Mouse (Mus musculus) heart, postnatal 0 days (tissue): Measurements from ENCODE around the gene Tomm20. TPM values are rescaled to one million over a fixed set of nuclear protein-coding genes. Genes with fewer than 3 reads are reported as not detected.

Experiments
- ATAC-seq: fragments of 200-750 bp; cut with Nextera tagmentation; 2 replicates; pipeline ENCODE4 v1.8.0; 2017; ENCODE audit warnings: low read depth, moderate number of reproducible peaks, moderate library complexity; ENCODE audit not compliant: insufficient read depth
- DNase-seq: peaks from one replicate; pipeline ENCODE4 v3.0.0-alpha.2; 2016; ENCODE audit warnings: low spot score
- H3K27ac ChIP-seq: fragments of 300-500 bp; sonication (generic); 2 replicates; pipeline ENCODE4 v1.5.1; 2014; ENCODE audit warnings: low read depth, mild to moderate bottlenecking
- H3K27me3 ChIP-seq: fragments of 300-500 bp; sonication (generic); 2 replicates; pipeline ENCODE4 v1.6.1; 2014; ENCODE audit warnings: low read length, mixed read lengths; ENCODE audit not compliant: control insufficient read depth, insufficient read depth
- H3K36me3 ChIP-seq: fragments of 300-500 bp; sonication (generic); replicated peaks from 2 replicates; pipeline ENCODE4 v1.6.1; 2014; ENCODE audit warnings: low read length, mixed read lengths; ENCODE audit not compliant: control insufficient read depth, insufficient read depth
- H3K4me1 ChIP-seq: fragments of 300-500 bp; sonication (generic); 2 replicates; pipeline ENCODE4 v1.6.1; 2014; ENCODE audit warnings: antibody characterized with exemption; ENCODE audit not compliant: control insufficient read depth, insufficient read depth
- H3K4me2 ChIP-seq: fragments of 300-500 bp; sonication (generic); 2 replicates; pipeline ENCODE4 v1.6.1; 2014; ENCODE audit warnings: low read depth, mild to moderate bottlenecking, low read length, moderate library complexity
- H3K4me3 ChIP-seq: fragments of 300-500 bp; sonication (generic); 2 replicates; pipeline ENCODE4 v1.5.1; 2014; ENCODE audit warnings: low read depth, low read length
- H3K9ac ChIP-seq: fragments of 300-500 bp; sonication (generic); replicated peaks from 2 replicates; pipeline ENCODE4 v1.6.1; 2014; ENCODE audit warnings: low read depth, low read length, mixed read lengths
- H3K9me3 ChIP-seq: fragments of 300-500 bp; sonication (generic); replicated peaks from 2 replicates; pipeline ENCODE4 v1.6.1; 2016; ENCODE audit warnings: low read length; ENCODE audit not compliant: control insufficient read depth
- CTCF ChIP-seq: IDR thresholded peaks from 2 replicates; pipeline ENCODE4 v1.5.1; 2016; ENCODE audit warnings: antibody characterized with exemption, control low read depth, low read depth
- EP300 ChIP-seq: IDR thresholded peaks from 2 replicates; pipeline ENCODE4 v1.6.1; 2016; ENCODE audit warnings: antibody characterized with exemption, low read depth
- WGBS: fragments of 180-500 bp; shearing (Covaris S2); extraction: QIAGEN DNeasy Blood & Tissue Kit; methylation state at CpG from one replicate; pipeline ENCODE4 v1.1.7; 2014; 5-methylcytosine and 5-hydroxymethylcytosine counted together
- polyA plus RNA-seq: library from polyadenylated mRNA; unstranded; fragments of >200 nt; fragmentation: Nextera tagmentation; extraction: Ambion mirVana; gene quantifications from 2 replicates; pipeline ENCODE4 v1.2.1, GENCODE M21; 2015
- total RNA-seq: library from RNA; depleted of rRNA; stranded (reverse); fragments of >200 nt; gene quantifications from 2 replicates; pipeline ENCODE4 v1.2.3, GENCODE M21; 2014; ENCODE audit warnings: low replicate concordance

The Tomm20 gene
- total and polyA plus RNA-seq, 2 experiments from 2014 or later, result 65.3 to 213 TPM

- H3K4me2 ChIP-seq, result no peak overlapping the region
- TF ChIP-seq EP300 (no peak), CTCF (no peak)
- no peaks in the 10 kb centered on the region for H3K9me3 ChIP-seq
- H3K36me3 ChIP-seq, result no peaks in the 10 kb centered on the region
- WGBS, result 88% methylated on average over 9 of the region's 9 CpGs
- no peak overlapping the region for H3K27ac ChIP-seq
- no peaks in the 10 kb centered on the region for H3K4me1 ChIP-seq
- no peak for DNase-seq
- no peaks in the 10 kb centered on the region for H3K27me3 ChIP-seq
- H3K9ac ChIP-seq, result no peak overlapping the region
- ATAC-seq, result no peak
- H3K4me3 ChIP-seq, result no peak overlapping the region
Observed at GRCm38 (mm10) chr8:126903927-126904326, 41.7 kb downstream of the Tomm20 start.

DNA sequence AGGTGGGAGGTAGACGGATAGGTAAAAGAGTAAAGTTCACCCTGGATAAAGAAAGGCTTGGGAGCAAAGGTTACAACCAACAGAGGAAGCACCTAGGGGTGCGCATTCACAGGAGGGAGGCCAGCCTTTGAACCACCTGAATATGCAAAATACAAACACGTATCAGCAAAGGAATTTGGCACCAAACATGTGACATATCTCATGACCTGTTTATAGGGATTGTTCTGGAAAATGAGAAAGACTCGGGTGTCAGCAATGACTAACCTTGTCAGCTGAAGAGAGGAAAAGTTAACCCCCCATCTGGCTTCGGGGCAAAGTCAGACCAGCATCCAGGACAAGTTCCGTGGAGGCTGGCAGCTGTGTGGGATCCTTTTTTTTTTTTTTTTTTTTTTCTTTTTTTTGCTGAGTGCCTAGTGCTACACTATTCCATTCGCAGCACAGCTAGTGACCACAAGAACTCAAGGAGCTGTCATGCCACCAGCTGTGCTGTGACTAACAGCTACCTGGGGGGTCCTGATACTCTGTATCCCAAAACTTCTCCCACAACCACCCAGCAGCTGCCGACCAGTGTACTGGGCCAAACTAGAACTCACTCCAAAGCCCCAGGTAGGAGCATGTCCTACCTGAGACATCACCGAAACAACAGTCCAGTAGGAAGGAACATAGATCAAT is 42.3 kb downstream of the Tomm20 start:
- no peak for TF ChIP-seq CTCF
- TF ChIP-seq EP300, result no peak
- no peak overlapping the region for H3K4me3 ChIP-seq
- 62% methylated on average over 9 of the region's 9 CpGs for WGBS
- H3K27me3 ChIP-seq, result no peaks in the 10 kb centered on the region
- no peak for DNase-seq
- no peak overlapping the region for H3K4me2 ChIP-seq
- no peaks in the 10 kb centered on the region for H3K9me3 ChIP-seq
- no peaks in the 10 kb centered on the region for H3K36me3 ChIP-seq
- no peaks in the 10 kb centered on the region for H3K4me1 ChIP-seq
- H3K9ac ChIP-seq, result no peak overlapping the region
- no peak overlapping the region for H3K27ac ChIP-seq
- no peak for ATAC-seq

DNA sequence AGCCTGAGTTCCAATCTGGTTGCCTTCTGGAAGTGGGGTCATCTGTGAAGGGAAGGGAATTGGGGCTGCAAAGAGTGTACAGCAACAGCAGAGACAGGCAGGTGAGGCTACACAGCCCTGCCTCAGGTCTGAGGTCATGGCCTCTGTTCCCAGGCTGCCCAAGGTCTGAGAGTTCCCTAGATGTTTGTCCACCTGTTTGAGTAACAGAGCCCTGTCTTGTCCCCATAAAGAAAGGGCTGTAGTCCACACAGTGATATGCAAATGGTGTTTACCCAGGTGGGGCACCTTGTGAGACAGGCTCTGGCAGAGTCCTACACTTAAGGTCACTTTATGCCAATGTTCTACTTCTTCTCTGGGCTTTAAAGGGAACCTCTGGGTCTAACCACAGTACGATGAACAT is 44.0 kb downstream of the Tomm20 start:
- 86% methylated on average over 1 of the region's 1 CpGs for WGBS
- no peak overlapping the region for H3K27ac ChIP-seq
- no peak for ATAC-seq
- H3K4me2 ChIP-seq, result no peak overlapping the region
- no peak for DNase-seq
- TF ChIP-seq EP300, result no peak
- TF ChIP-seq CTCF, result no peak
- no peaks in the 10 kb centered on the region for H3K27me3 ChIP-seq
- H3K9me3 ChIP-seq, result no peaks in the 10 kb centered on the region
- no peaks in the 10 kb centered on the region for H3K36me3 ChIP-seq
- H3K4me1 ChIP-seq, result no peaks in the 10 kb centered on the region
- H3K9ac ChIP-seq, result no peak overlapping the region
- no peak overlapping the region for H3K4me3 ChIP-seq

GRCm38 (mm10) chr8:126901049-126901448 is 44.6 kb downstream of the Tomm20 start:
- Histone ChIP-seq H3K4me1 (no peaks in the 10 kb centered on the region), H3K27me3 (no peaks in the 10 kb centered on the region), H3K27ac (no peak overlapping the region), H3K9me3 (no peaks in the 10 kb centered on the region), H3K4me2 (no peak overlapping the region), H3K9ac (no peak overlapping the region), H3K36me3 (no peaks in the 10 kb centered on the region), H3K4me3 (no peak overlapping the region)
- TF ChIP-seq CTCF (no peak), EP300 (no peak)
- ATAC-seq (no peak), DNase-seq (no peak)
- 68% methylated on average over 2 of the region's 2 CpGs for WGBS

DNA sequence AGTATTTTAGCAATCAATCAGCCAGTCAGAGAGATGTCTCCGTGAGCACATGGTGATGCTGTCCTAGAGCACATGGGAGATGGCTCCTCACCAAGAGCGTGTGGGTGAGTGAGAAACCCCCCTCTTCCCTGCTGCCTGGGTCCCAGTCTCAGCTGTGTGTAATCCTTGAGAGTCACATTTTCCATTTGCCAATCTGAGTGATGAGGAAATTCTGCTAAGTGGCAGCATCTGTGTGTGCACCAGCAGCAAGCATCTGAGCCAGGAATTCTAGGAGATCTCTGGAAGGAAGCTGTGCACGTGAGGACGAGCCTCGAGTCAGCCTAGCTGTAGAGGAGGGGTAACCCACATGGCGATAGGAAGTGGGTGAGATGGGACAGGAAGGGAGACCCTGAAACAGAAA is 50.5 kb downstream of the Tomm20 start:
- no peak overlapping the region for H3K27ac ChIP-seq
- no peaks in the 10 kb centered on the region for H3K36me3 ChIP-seq

DNA sequence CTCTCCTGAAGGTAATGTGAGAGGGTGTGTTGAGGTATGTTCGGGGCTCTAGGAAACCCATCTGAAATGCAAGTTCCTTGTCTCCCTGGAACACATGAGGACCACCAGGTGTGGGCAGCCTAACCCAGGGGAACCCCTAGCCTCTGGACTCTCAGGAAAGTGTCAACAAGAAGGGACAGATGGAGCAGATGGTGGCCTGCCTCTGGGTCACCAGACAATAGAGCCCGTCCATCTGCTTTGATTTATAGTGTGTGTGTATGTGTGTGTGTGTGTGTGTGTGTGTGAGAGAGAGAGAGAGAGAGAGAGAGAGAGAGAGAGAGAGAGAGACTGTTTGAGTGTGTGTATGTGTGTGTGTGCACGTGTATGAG is 58.0 kb downstream of the Tomm20 start:
- no peak overlapping the region for H3K4me3 ChIP-seq
- no peaks in the 10 kb centered on the region for H3K9me3 ChIP-seq
- no peaks in the 10 kb centered on the region for H3K36me3 ChIP-seq
- ATAC-seq (no peak), DNase-seq (no peak)
- no peak for TF ChIP-seq CTCF
- no peak for TF ChIP-seq EP300
- H3K4me1 ChIP-seq, result peaks cover 11% of the 10 kb centered on the region
- H3K27me3 ChIP-seq, result no peaks in the 10 kb centered on the region
- 78% methylated on average over 3 of the region's 3 CpGs for WGBS
- H3K27ac ChIP-seq, result peak overlapping the region; percentile 83
- no peak overlapping the region for H3K4me2 ChIP-seq
- no peak overlapping the region for H3K9ac ChIP-seq

More for the DNA sequence above, 50.5 kb downstream of the Tomm20 start:
- WGBS, result 26% methylated on average over 6 of the region's 6 CpGs
- DNase-seq, result peak; percentile 60
- no peaks in the 10 kb centered on the region for H3K9me3 ChIP-seq
- no peak overlapping the region for H3K4me2 ChIP-seq
- H3K4me1 ChIP-seq, result 0 out of 2 replicates have a peak, but pooled peaks cover 4% of the 10 kb centered on the region
- no peak for TF ChIP-seq EP300
- TF ChIP-seq CTCF, result no peak
- no peak overlapping the region for H3K4me3 ChIP-seq
- no peak; the same call in 1 of the 2 replicates for ATAC-seq
- no peaks in the 10 kb centered on the region for H3K27me3 ChIP-seq
- no peak overlapping the region for H3K9ac ChIP-seq
